Mouse (Mus musculus): ENCODE results near the gene Nudt21.

- no peak for TF ChIP-seq POLR2A (IDR thresholded peaks at IDR 0.05; ENCODE audit: insufficient read depth, low read depth, low read length)
- TF ChIP-seq CTCF (IDR thresholded peaks at IDR 0.05; ENCODE audit: insufficient read depth, low read depth, low read length): no peak
Measured at GRCm38 (mm10) chr8:93984731-93985130, 52.1 kb downstream of the Nudt21 start.

Data from olfactory bulb, adult 2 months (tissue).